Mouse (Mus musculus) right cerebral cortex, postnatal 14 days (tissue): ENCODE measurements around the gene Clasp1.
A peak's percentile ranks its signal among the peaks of the same experiment; 100 is the strongest.

ENCODE experiments used
- DNase-seq: peaks from one replicate; pipeline ENCODE4 v3.0.0; 2022

Gene Clasp1

DNA sequence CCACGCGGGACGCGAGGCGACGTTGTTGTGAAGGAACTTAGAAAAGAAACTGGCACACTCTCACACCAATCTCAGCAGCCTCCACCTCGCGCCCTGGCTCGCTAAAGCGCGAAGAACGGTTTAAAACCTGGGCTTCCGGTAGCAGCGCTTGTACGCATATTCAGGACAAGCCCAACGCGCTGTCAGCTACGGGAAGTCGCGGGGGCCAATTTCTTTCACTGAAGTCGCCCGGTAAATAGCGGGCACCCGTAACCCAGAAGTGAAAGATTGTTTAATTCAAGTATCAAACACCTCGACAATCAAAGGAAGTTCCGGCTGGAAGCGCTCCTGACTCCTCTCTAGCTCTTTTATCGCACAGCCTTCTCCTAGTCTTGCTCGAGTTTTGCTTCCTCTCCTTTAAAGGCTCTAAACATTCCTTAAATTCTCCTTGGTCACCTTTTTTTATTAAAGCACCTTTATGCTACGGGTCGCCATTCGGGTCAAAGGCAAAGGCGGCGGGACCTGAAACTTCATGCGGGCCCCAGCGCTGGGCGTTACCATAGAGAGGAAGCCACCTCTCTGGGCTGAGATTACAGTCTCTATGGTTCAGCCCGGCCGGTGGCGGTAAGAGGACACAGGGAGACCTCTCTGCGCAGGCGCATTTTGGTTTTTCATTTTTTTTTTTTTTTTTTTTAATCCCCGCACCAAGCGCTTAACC is at the start of gene Clasp1:
Gene Clasp1, plus strand, starts transcription at position 302 of the 697 bp plus-strand sequence.
- DNase-seq, result peak; percentile 97

GRCm38 (mm10) chr1:118343649-118344435 is 45.0 kb upstream of the Clasp1 start:
- no peak for DNase-seq

- no peak for DNase-seq
Measured at GRCm38 (mm10) chr1:118349922-118350321, 38.9 kb upstream of the Clasp1 start.

DNA sequence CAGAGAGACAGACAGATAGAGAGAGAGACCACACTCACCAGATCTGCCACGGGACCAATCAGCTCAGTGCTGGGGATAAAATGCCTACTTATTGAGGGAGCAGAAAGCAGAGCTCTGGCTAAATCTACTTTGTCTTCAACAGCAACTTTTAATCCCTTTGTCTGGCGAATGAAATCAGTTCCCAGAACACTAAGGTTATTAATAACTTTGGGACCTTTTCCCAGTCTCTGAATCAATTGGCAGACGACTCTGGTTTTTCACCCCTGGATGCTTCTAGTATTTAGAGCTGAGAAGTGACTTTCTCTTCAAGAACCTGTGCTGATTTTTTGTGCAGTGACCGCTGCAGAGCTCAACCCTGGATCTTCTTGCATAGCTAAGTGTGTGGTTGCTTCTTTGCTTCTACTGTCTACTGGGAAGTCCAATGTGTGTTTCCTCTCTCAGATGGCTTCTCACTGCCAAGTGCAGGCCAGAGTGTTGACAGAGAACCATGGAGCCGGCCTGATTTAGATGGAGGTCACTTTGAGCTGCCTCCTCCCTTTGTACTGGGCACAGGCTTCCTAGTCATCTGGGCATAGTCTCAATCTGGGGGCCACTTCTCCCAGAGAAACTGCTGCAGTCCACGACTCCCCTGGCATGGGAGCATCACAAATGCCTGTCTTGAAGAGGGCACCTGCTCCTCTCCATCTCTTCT is 29.6 kb upstream of the Clasp1 start:
- DNase-seq, result no peak

- no peak for DNase-seq
Measured at GRCm38 (mm10) chr1:118367970-118368369, 20.9 kb upstream of the Clasp1 start.

- DNase-seq, result no peak
Measured at GRCm38 (mm10) chr1:118368721-118369461, 20.0 kb upstream of the Clasp1 start.

DNA sequence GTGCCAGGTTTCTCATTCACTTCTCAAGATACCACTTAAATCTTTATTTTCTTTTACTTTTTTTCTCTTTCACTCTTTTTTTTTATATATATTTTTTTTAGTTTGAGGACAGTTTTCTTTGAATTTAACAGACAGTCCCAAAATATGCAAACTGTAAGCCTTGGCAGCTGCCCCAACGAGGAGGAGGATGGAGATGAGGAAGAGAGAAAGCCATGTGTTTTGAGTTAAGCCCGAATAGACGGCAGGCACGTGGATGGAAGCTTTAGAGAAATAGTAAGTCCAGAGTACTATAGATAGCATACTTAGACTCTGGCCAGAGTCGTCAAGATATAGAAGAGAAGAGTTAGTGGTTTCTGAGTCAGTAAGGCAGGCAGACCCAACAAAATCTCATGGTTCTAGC is 11.1 kb upstream of the Clasp1 start:
- no peak for DNase-seq

DNA sequence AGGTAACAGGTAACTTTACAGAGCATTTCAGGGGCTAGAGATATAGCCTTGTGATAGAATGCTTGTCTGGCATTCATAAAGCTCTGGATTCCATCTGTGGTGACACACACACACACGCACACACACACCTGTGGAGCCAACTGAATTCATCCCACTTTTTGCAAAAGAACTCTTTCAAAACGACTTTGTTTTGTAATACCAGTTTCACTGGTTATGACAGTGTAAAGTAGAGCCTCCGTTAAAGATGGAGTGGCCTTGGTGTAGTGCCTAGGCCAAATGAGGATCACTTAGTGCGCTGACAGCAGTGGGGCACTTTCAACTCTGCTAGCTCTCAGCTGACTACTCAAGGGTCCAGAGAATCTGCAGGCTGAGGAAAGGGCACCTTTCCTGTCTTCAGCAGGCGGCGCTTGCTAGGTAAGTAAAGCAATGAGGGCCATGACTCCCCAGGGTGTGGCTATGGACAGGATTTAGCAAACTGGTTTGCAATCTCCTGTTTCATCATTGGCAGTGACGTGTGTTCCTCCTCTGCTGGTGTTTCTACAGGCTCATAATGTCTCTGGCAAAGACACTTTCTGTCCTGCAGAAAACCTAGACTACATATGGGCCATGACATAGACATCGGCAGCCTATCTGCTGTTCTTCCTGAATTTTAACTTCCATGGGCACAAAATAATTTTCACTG is 8.6 kb upstream of the Clasp1 start:
- no peak for DNase-seq

DNA sequence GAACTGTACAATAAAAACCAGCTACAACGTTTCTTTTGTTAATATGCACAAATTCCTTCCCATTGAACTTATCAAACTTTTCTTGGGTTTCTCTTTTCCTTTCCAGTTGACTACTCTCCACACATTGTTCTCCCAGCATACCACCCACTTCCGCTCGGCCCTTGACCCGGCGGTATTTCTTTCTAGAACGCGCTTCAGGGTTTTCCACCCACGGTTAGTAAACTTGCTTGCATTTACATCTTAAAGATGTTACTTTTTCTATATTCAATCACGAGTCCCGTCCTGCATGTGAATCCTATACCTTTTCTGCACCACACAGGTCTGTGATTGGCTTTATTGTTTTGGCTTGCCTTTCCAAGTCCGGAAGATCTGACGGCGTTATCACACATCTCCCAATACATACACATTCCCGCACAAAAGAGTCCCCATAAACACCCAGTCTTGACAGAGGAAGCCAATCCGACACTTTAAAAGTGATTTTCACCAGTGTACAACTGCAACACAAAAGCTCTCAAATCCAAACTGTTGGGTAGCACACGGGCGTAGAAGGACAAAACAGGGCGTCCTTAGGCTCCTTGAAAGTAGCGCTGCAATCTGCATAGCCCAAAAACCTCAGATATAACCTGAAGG is 616 bp upstream of the Clasp1 start:
- peak; percentile 62 for DNase-seq

GRCm38 (mm10) chr1:118389454-118390265 is 802 bp downstream of the Clasp1 start:
- DNase-seq, result peak; percentile 48

DNA sequence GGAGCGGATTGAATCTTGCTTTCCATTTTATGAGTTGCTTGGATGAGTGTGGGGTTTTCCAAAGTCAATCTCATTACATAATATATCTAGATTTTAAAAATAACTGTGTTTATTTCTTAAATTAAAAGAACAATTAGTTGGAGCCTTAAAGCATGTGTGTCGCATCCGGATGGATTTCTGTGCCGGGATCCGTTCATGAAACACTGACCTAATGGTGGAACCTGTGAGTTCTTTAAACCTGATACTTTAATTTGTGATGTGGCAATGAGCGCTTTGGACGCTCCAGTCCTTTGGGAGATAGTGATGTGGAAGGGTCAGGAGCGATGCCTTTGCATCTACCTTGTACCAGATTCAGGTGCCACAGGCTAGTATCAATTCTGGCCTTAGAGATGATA is 1.4 kb downstream of the Clasp1 start:
- DNase-seq, result no peak

DNA sequence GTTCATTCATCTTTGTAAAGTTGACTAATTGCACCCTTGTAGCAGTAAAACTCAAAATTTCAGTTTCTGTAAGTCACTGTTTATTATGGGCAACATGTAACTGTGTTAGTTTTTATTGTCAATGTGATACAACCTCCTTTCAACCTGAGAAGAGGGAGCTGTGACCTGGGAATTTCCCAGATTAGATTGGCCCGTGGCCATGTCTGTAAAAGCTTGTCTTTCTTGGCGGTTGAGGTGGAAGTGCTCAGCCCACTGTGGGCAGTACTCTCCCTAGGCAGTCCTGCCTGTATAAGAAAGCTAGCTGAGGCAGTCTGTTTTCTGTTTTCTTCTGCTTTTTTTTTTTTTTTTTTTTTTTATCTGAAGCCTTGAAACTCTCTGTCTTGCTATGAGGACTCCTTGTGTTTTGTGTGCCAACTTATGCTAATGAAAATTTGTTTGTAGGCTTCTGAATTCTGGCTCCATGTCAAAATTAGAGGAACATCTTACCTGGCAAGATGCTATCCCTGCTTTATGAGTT is 2.1 kb downstream of the Clasp1 start:
- DNase-seq, result no peak

- DNase-seq, result no peak
Measured at GRCm38 (mm10) chr1:118392246-118392645, 3.4 kb downstream of the Clasp1 start.

DNA sequence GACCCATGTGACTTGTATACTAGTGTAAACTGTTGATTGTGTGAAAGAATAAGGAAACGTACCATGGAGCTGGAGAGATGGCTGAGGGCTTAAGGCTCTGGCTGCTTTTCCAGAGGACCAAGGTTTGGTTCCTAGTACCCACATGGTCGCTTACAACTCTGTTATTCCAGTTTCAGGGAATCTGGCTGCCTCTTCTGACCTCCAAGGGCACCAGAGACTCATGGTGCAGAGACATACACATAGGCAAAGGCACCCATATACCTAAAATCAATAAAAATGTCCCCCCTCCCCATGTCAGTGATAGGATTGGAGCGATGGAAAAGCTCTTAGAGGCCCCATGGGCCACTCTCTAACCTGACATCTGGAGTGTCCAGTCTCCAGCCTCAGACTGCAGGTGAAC is 5.1 kb downstream of the Clasp1 start:
- DNase-seq, result no peak

- DNase-seq, result no peak
Measured at GRCm38 (mm10) chr1:118397866-118398265, 9.0 kb downstream of the Clasp1 start.

DNA sequence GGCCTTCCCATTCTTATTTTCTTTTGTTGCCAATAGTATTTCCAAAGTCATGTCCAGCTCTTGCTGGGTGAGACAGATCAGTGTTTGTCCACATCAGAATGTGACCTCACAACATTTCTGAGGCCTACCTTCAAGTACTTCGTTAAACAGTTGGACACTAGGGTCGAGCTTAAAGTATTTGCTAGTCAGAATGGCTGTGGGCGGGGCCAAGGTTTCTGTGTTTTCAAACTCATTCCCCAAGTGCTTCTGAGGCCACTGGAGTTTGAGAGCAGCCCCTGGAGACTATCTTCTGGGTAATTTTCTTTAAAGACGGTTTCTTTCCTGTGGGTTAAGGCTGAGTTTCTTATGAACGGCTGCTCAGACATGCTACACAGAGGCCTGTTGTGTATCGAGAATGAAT is 9.7 kb downstream of the Clasp1 start:
- DNase-seq, result no peak

DNA sequence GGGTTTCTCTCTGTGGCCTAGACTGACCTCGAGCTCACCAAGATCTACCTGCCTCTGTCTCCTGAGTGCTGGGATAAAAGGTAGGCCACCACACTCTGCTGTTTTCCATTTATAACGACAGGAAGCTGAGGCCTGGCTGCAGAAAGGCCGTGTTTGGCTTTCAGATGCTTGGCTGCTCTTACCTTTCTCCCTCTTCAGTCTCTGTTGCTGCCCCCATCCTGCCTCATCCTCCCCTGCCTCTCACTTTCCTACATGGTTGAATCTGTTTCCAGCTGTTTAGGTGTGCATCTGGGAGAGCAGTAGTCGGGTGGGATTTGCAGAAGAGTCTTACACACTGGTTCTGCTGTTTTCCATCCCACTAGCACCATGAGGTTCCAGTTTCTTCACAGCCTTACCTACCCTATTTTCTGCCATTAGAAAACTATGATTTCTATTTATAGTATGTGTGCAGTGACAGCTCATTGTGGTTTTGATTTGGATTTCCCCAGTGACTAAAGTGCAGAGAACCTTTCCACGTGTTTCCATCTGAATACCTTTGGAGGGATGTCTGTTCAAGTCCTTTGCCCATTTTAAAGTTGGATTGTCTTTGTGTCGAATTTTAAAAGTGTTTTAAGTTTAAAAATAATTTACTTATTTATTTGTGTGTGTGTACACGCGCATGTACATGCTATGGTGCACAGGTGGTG is 10.9 kb downstream of the Clasp1 start:
- DNase-seq, result no peak

DNA sequence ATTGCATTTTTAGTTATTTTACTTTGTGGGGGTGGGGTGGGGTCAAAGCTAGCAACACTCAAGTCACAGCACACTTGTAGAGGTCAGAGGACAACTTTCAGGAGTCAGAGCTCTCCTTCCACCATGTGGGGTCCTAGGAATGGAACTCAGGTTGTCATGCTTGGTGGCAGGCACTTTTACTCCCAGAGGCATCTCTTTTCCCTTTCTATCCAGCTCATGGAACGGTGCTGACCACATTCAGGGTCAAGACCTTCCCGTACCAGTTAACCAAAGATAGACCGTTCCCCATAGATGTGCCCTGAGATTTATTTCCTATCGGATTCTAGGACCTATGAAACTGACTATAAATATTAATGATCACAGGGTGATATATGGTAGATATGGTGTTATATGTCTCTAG is 13.1 kb downstream of the Clasp1 start:
- no peak for DNase-seq

GRCm38 (mm10) chr1:118402556-118402955 is 13.7 kb downstream of the Clasp1 start:
- no peak for DNase-seq

DNA sequence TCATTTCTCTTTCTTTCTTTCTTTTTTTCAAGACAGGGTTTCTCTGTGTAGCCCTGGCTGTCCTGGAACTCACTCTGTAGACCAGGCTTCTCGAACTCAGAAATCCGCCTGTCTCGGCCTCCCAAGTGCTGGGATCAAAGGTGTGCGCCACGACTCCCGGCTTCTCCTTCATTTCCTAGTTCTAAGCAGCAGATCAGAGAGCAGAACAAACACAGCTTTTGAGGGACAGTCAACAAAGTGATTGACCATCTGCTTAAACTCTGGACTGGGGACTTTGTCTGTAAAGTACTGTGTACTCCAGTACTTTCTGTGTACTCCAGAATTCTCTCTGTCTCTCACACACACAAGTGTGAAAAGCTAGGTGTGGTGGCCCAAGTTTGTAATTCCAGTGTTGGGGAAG is 14.1 kb downstream of the Clasp1 start:
- DNase-seq, result no peak
